Mouse (Mus musculus) lung, postnatal 36 days (tissue): ENCODE measurements around the gene Col2a1.

Source experiments
- DNase-seq: peaks from one replicate; pipeline ENCODE4 v3.0.0; 2022; ENCODE audit warnings: mixed read lengths

The Col2a1 gene

GRCm38 (mm10) chr15:97956416-97956815, 48.1 kb downstream of the Col2a1 start:
- no peak for DNase-seq

DNA sequence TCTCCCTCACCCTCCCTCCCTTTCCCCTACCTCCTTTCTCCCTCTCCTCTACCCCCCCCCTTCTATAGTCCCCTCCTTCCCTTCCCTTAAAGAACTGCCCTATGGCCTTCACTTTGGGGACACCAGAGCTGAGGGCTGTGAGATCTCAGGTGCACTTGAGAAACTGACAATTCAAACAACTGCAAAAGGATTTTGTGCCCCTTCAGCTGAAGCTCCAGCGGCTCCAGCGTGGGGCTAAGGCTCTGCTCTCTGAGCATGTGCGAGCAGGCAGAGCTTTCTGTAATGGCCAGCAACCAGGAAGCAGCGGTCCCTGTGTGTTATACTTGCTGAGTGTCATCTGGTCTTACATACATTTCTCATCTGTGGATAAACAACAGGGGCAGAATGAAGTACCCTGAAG, 48.8 kb downstream of the Col2a1 start:
- no peak for DNase-seq

- DNase-seq, result no peak
These were observed 49.2 kb downstream of the Col2a1 start for GRCm38 (mm10) chr15:97955286-97955685.

DNA sequence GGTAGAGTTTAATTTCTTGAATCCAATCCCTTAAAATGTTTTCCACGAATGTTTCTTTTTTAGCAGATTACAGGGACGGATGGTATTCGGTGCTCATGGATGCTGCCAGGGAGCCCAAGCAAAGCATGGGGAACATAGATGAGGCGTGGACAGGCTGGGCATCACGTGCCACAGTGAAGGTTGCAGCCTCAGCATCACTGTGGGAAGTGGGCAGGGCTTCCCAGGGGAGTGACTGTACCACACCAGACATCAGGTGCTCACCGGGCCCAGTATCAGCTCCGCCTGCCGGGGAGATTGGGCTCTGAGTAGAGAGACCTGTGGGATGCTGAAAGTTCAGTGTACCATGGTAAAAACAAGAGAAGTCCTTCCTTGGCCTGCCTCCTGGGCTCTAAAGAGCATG, 49.8 kb downstream of the Col2a1 start:
- DNase-seq, result no peak

- no peak for DNase-seq
These were observed 51.7 kb downstream of the Col2a1 start for GRCm38 (mm10) chr15:97952889-97953189.

DNA sequence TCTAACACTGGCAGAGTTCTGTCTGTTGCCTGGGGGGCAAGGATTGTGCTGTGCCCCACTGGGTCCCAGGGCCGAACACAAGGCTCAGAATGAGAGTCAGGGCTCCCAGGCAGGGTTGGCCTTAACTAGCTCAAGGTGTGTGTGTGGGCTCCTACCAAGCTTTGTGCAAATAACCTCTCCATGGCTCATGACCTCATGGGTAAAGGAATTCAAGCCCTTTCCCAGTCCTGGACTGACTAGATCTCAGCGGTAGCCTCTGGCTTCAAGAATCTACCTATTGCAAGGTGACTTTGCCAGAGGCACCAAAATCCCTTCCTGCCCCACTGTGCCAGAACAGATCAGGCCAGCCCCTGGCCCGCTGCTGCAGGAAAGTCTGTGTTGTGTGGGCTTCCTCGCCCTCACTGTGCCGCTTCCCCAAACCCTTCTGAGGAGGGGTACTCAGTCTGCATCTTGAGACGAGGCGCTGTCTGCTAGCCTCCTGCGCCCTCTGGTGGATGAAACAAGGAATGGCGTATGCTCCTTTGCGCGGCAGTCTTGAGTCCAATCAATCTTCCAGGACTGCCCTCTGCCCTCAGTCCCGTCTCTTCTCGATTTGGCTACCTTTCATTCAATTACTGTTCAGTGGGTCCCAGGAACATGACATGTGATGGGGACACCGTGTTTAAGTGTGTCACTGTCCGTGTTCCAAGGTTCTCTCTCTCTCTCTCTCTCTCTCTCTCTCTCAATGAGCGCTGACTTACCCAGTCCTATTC, 52.2 kb downstream of the Col2a1 start:
- peak; percentile 69 for DNase-seq

DNA sequence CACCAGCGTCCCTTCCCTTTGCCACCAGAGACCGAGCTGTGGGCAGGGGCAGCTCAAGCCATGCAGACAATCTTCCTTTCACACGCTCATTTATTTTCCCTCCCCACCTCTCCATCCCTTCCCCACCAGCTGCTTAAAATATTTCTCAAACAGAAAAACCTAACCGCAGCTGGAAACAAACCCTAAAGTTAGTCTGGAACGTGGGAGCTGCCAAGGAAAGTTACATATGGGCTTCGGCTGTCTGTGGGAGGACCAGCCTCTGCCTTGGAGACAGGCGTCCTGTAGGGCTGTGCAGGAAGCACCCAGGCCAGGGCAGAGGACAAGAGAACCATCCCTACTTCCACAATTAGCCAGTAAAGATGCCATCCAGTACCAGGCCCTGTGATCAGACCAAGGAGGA, 54.3 kb downstream of the Col2a1 start:
- DNase-seq, result no peak

DNA sequence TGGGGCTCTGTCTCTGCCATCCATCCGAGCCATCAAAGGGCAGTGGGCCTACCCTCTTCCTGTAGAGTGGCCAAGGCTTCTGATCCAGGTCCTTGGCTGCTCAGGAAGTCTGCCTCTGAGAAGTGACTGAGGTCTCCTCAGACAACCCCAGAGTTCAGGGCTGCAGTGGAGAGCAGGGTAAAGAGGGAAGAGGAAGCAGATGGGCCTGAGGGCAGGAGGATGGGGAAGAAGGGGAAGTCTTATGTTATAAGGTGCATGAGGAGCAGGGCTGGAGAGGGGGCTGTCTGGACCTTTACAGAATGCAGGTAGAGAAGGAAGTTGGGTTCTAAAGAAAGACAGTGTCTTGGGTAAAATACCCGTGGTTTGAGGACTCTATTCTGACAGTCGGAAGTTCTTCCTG, 54.8 kb downstream of the Col2a1 start:
- DNase-seq, result no peak

- DNase-seq, result no peak
These were observed 55.8 kb downstream of the Col2a1 start for GRCm38 (mm10) chr15:97948720-97949119.

DNA sequence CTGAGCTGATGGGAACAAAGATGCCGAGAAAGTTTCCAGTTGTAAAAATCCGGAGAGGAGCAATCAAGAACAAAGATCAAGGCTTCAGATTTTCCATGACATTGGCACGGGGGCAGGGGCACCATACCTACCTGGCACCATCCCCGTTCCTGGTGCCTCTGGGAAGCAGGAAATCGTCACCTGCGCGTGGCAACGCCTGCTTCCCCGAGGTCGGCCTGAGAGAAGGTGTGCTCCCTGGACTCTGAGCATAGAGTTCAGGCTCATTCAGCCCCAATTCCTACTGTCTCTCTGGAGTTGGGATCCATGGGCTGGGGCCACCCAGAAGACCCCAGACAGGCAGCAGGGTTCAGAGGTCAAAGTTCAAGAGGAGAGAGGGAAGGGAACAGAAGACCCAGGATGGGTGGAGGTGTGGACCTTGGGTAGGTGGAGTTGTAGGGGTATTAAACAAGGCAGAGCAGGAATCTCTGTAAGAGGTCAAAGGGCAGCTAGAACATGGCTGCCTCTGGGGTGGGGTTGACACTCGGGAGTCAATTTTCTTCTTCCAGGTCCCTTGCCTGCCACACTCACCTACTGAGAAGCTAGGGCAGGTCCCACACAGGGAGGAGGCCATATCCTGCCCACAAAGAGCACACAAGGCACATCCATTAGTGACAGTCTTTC, 58.7 kb downstream of the Col2a1 start:
- no peak for DNase-seq

DNA sequence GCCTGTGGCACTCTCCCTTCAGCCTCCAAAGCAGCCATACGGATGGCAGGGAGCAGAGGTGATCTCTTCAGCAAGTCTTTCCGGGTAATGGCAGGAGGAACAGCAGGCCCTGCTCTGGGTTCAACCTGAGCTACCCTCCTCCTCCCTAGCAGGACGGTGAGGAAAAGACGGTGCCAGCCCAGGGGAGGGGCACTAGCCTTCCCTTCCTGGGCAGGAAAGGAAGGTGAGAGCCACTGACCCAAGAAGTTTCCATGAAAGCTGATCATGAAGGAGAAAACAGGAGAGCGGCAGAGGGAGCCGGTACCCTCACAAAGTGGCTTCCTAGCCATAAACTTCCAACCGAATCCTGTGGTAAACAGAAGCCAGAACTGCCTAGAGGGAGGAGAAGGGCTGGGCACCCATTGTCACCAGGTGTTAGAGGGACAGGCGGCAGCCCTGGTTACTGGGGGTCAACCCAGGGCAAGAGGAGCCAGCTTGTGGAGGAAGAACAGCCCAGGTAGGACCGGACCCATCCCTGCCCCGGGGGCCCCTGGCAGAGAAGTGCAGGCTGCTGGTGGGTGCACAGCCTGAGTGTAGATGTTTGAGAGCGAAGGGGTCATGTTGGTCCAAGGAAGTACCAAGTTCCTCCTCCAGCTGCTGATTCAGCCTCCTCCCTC, 59.4 kb downstream of the Col2a1 start:
- no peak for DNase-seq

- no peak for DNase-seq
These were observed 61.1 kb downstream of the Col2a1 start for GRCm38 (mm10) chr15:97943356-97943755.

DNA sequence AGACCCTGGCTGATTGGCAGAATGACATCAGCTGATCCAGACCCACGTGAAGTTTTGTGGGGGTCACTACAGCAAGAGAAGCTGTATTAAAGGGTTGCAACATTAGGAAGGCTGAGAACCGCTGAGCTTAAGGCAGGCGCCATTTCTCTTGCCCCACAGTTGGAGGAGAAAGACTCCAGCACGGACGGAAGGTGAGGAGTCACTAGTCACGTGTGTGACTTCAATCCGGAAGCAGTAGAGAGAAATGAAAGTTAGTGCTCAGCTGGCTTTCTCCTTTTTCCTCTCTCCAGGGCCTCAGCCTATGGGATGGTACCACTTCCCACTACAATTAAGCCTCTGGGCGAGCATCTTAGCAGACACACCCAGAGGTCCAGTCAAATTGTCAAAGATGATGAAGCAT, 62.0 kb downstream of the Col2a1 start:
- no peak for DNase-seq

DNA sequence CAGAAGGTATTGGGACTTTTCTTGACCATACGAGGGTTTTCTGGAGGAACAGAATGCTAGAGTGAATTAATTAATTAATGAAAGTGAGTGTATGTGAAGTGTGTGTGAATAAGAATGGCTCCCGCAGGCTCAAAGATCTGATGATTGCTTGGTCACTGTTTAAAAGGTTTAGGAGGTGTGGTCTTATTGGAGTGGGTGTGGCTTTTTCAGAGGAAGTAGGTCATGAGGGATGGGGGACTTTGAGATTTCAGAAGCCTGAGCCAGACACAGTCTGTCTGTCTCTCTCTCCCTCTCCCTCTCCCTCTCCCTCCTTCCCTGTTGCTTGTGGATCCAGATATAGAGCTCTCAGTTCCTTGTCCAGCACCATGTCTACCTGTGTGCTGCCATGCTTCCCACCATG, 63.2 kb downstream of the Col2a1 start:
- DNase-seq, result no peak

- no peak for DNase-seq
These were observed 64.4 kb downstream of the Col2a1 start for GRCm38 (mm10) chr15:97940088-97940487.

DNA sequence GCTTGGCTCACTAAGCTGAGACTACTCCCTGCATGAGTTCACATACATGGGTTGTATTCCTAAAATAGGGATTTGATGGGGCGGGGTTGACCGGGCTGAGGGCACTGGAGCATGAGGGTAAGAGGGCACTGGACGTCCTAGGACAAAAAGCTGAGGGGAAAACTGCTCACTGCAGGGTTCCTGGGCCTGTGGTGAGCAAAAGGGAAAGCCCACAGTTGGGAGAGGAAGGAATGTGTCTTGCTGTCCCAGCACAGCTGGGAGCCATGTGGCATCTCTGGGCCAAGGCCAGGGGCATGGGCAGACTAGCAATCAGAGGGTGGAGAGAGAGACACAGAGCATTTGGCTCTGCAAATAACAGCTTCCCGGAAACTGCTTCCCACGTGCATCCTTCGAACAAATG, 65.9 kb downstream of the Col2a1 start:
- no peak for DNase-seq

- no peak for DNase-seq
These were observed 72.1 kb downstream of the Col2a1 start for GRCm38 (mm10) chr15:97932441-97932840.

DNA sequence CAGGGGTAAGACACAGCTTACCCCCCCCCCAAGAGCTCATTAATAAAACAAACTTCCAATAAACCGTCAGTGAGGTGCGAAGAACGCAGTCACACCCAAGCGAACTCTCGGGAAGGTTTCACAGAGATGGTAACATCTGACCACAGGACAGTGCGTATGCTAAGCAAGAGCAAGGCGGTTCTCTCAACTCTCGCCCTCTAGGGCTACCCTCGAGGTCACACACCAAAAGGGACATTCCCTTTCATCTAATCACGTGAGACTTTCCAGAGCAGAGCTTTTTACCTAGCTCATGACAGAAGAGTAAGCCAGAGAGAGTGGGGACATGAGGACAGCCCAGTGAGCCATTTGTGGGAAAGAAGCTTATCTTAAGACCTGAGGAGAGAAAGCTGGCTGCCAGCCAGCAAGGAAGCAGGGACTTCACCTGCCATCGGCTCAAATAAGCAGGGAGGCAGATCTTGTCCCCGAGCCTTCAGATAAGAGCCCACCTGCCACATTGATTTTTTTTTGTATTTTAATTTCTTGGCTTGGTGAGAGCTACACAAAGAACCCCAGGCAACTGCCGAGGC, 75.2 kb downstream of the Col2a1 start:
- peak; percentile 19 for DNase-seq

DNA sequence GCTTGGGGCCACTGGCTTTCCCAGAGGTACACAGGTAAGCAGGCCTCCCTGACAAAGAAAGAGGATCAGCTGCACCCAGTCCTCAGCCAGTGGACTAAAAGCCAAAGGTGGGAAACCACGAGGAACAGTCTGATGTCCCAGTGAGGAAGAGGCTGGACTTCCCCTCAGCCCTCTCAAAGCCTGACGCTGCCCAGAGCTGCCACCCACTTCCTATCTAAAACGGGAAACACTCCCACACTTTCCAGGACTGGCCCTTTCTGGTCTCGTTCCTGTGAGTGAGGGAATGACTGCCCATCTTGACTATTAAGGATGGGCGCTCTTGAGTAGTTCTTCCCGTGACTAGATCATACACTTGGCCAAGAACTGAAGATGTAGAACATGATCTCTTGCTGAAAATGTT, 76.7 kb downstream of the Col2a1 start:
- no peak for DNase-seq

GRCm38 (mm10) chr15:97927018-97927417, 77.5 kb downstream of the Col2a1 start:
- no peak for DNase-seq
